Mouse (Mus musculus): ENCODE measurements at regions not wholly inside any gene's neighbourhood (a gene's known extent, or its start where the extent isn't known, plus 50 kb on each side); places are given as distances from the start of the nearest gene placed in this dataset.
"Not testable (repeated sequence)": the region's sequence is repeated elsewhere in the genome, so short reads cannot be mapped to it uniquely, and the experiment has no call there.

- intact Hi-C loops (cut with DNase I): no loop called here
- DNase-seq (ENCODE audit: low spot score): no peak
Observed at GRCm38 (mm10) chr10:23733679-23734078, 53.4 kb downstream of the Rps12 start.

- intact Hi-C loops (cut with DNase I); DNase-seq (ENCODE audit: low spot score): not testable (repeated sequence)
Observed at GRCm38 (mm10) chr10:23725960-23726714, 60.9 kb downstream of the Rps12 start.

GRCm38 (mm10) chr10:23718124-23718523, 69.0 kb downstream of the Rps12 start:
- no peak for DNase-seq (ENCODE audit: low spot score)
- intact Hi-C loops (cut with DNase I): no loop called here

GRCm38 (mm10) chr10:23715511-23715910, 71.6 kb downstream of the Rps12 start:
- intact Hi-C loops (cut with DNase I): no loop called here
- no peak for DNase-seq (ENCODE audit: low spot score)

GRCm38 (mm10) chr10:23715101-23715500, 72.0 kb downstream of the Rps12 start:
- no peak for DNase-seq (ENCODE audit: low spot score)
- intact Hi-C loops (cut with DNase I): no loop called here

- intact Hi-C loops (cut with DNase I): no loop called here
- no peak for DNase-seq (ENCODE audit: low spot score)
Observed at GRCm38 (mm10) chr10:23712691-23713378, 74.2 kb downstream of the Rps12 start.

GRCm38 (mm10) chr10:23711416-23712171, 75.5 kb downstream of the Rps12 start:
- DNase-seq (ENCODE audit: low spot score): no peak
- intact Hi-C loops (cut with DNase I): no loop called here

GRCm38 (mm10) chr10:23710999-23711398, 76.1 kb downstream of the Rps12 start:
- DNase-seq (ENCODE audit: low spot score): no peak
- intact Hi-C loops (cut with DNase I): no loop called here

GRCm38 (mm10) chr10:23708261-23708660, 78.8 kb downstream of the Rps12 start:
- intact Hi-C loops (cut with DNase I): no loop called here
- no peak for DNase-seq (ENCODE audit: low spot score)

- intact Hi-C loops (cut with DNase I): no loop called here
- DNase-seq (ENCODE audit: low spot score): no peak
Observed at GRCm38 (mm10) chr10:23707141-23707540, 79.9 kb downstream of the Rps12 start.

- intact Hi-C loops (cut with DNase I): no loop called here
- no peak for DNase-seq (ENCODE audit: low spot score)
Observed at GRCm38 (mm10) chr10:23704048-23704447, 83.0 kb downstream of the Rps12 start.

- no peak for DNase-seq (ENCODE audit: low spot score)
- intact Hi-C loops (cut with DNase I): no loop called here
Observed at GRCm38 (mm10) chr10:23691291-23691690, 95.8 kb downstream of the Rps12 start.

- intact Hi-C loops (cut with DNase I): no loop called here
- no peak for DNase-seq (ENCODE audit: low spot score)
Observed at GRCm38 (mm10) chr10:23686969-23687368, 100.1 kb downstream of the Rps12 start.

- DNase-seq (ENCODE audit: low spot score): peak; percentile 12
- intact Hi-C loops (cut with DNase I): no loop called here
Observed at GRCm38 (mm10) chr10:23683078-23683477, 104.0 kb downstream of the Rps12 start.

GRCm38 (mm10) chr10:23675911-23676310, 111.2 kb downstream of the Rps12 start:
- intact Hi-C loops (cut with DNase I): no loop called here
- DNase-seq (ENCODE audit: low spot score): no peak

GRCm38 (mm10) chr10:23674633-23675515, 112.2 kb downstream of the Rps12 start:
- DNase-seq (ENCODE audit: low spot score): no peak
- intact Hi-C loops (cut with DNase I): no loop called here

- intact Hi-C loops (cut with DNase I): no loop called here
- DNase-seq (ENCODE audit: low spot score): no peak
Observed at GRCm38 (mm10) chr10:23672296-23672695, 114.8 kb downstream of the Rps12 start.

- intact Hi-C loops (cut with DNase I): no loop called here
- no peak for DNase-seq (ENCODE audit: low spot score)
Observed at GRCm38 (mm10) chr10:23671494-23671893, 115.6 kb downstream of the Rps12 start.

- DNase-seq (ENCODE audit: low spot score); intact Hi-C loops (cut with DNase I): not testable (repeated sequence)
Observed at GRCm38 (mm10) chr10:23665916-23666315, 121.2 kb downstream of the Rps12 start.

GRCm38 (mm10) chr10:23626201-23626600, 160.9 kb downstream of the Rps12 start:
- no peak for DNase-seq (ENCODE audit: low spot score)
- intact Hi-C loops (cut with DNase I): no loop called here
